Mouse (Mus musculus): Measurements from ENCODE around the gene Slc39a8.
A peak's percentile ranks its signal among the peaks of the same experiment; 100 is the strongest.

Gene Slc39a8

GRCm38 (mm10) chr3:135845860-135846259 is 20.8 kb downstream of the Slc39a8 start:
- DNase-seq (ENCODE audit: low spot score): no peak

GRCm38 (mm10) chr3:135851607-135852006 is 26.5 kb downstream of the Slc39a8 start:
- no peak for DNase-seq (ENCODE audit: low spot score)

- DNase-seq (ENCODE audit: low spot score): no peak
Measured at GRCm38 (mm10) chr3:135853604-135854297, 28.7 kb downstream of the Slc39a8 start.

GRCm38 (mm10) chr3:135854298-135854984 is 29.4 kb downstream of the Slc39a8 start:
- peak; percentile 6 for DNase-seq (ENCODE audit: low spot score)

GRCm38 (mm10) chr3:135854985-135855340 is 29.9 kb downstream of the Slc39a8 start:
- no peak for DNase-seq (ENCODE audit: low spot score)

GRCm38 (mm10) chr3:135856303-135856702 is 31.2 kb downstream of the Slc39a8 start:
- DNase-seq (ENCODE audit: low spot score): no peak

GRCm38 (mm10) chr3:135857134-135857533 is 32.1 kb downstream of the Slc39a8 start:
- peak; percentile 40 for DNase-seq (ENCODE audit: low spot score)

- no peak for DNase-seq (ENCODE audit: low spot score)
Measured at GRCm38 (mm10) chr3:135859431-135859830, 34.4 kb downstream of the Slc39a8 start.

- peak; percentile 76 for DNase-seq (ENCODE audit: low spot score)
Measured at GRCm38 (mm10) chr3:135862804-135863203, 37.7 kb downstream of the Slc39a8 start.

- no peak for DNase-seq (ENCODE audit: low spot score)
Measured at GRCm38 (mm10) chr3:135869041-135869440, 44.0 kb downstream of the Slc39a8 start.

GRCm38 (mm10) chr3:135872325-135872724 is 47.2 kb downstream of the Slc39a8 start:
- DNase-seq (ENCODE audit: low spot score): no peak

GRCm38 (mm10) chr3:135873596-135873995 is 48.5 kb downstream of the Slc39a8 start:
- no peak for DNase-seq (ENCODE audit: low spot score)

GRCm38 (mm10) chr3:135878048-135878447 is 53.0 kb downstream of the Slc39a8 start:
- DNase-seq (ENCODE audit: low spot score): no peak

- no peak for DNase-seq (ENCODE audit: low spot score)
Measured at GRCm38 (mm10) chr3:135885927-135886658, 61.0 kb downstream of the Slc39a8 start.

GRCm38 (mm10) chr3:135886659-135887027 is 61.6 kb downstream of the Slc39a8 start:
- DNase-seq (ENCODE audit: low spot score): peak; percentile 93

- peak; percentile 39 for DNase-seq (ENCODE audit: low spot score)
Measured at GRCm38 (mm10) chr3:135887033-135887855, 62.2 kb downstream of the Slc39a8 start.

- peak; percentile 67 for DNase-seq (ENCODE audit: low spot score)
Measured at GRCm38 (mm10) chr3:135887856-135888155, 62.7 kb downstream of the Slc39a8 start.

- no peak for DNase-seq (ENCODE audit: low spot score)
Measured at GRCm38 (mm10) chr3:135889401-135889800, 64.3 kb downstream of the Slc39a8 start.

- no peak for DNase-seq (ENCODE audit: low spot score)
Measured at GRCm38 (mm10) chr3:135903366-135903765, 78.3 kb downstream of the Slc39a8 start.

- DNase-seq (ENCODE audit: low spot score): no peak
Measured at GRCm38 (mm10) chr3:135904881-135905280, 79.8 kb downstream of the Slc39a8 start.

GRCm38 (mm10) chr3:135905729-135906128 is 80.7 kb downstream of the Slc39a8 start:
- no peak for DNase-seq (ENCODE audit: low spot score)

GRCm38 (mm10) chr3:135907028-135907427 is 81.9 kb downstream of the Slc39a8 start:
- DNase-seq (ENCODE audit: low spot score): no peak
